ENCODE assay signal across 1 mouse cellular context in genomic region chr2:158828124-158828523, GRCm38 (mm10).
TF ChIP-seq lines count a peak whose summit lies in the region.

No protein-coding gene starts in this region.

TF ChIP-seq in CH12.LX, 34 proteins besides CTCF, POLR2A, EP300 and RAD21 (continued from another document):
- TF ChIP-seq ZKSCAN1 (IDR thresholded peaks at IDR 0.05; ENCODE audit: borderline replicate concordance, low read depth, low read length), result no peak
- TF ChIP-seq ZNF384 (IDR thresholded peaks at IDR 0.05; ENCODE audit: low read depth, low read length), result peak; percentile 15; the same call in 1 of the 2 replicates
- no peak for TF ChIP-seq ELF1 (IDR thresholded peaks at IDR 0.05; ENCODE audit: low read depth, low read length)
- no peak for TF ChIP-seq UBTF (IDR thresholded peaks at IDR 0.05; ENCODE audit: low read depth, low read length)
- TF ChIP-seq ZMIZ1 (IDR thresholded peaks at IDR 0.05; ENCODE audit: low read depth, low read length), result no peak
- TF ChIP-seq JUND (conservative IDR thresholded peaks at IDR 0.05; ENCODE audit: low read depth, low read length), result no peak
- TF ChIP-seq SMC3 (IDR thresholded peaks at IDR 0.05; ENCODE audit: low read depth, low read length), result peak; percentile 40
- no peak for TF ChIP-seq IRF4 (IDR thresholded peaks at IDR 0.05; ENCODE audit: low read depth, low read length)
- no peak for TF ChIP-seq RCOR1 (conservative IDR thresholded peaks at IDR 0.05; ENCODE audit: low read depth, low read length)
TF ChIP-seq in CH12.LX: peak in this region for 2.
